Mouse (Mus musculus): ENCODE measurements at regions not wholly inside any gene's neighbourhood (a gene's known extent, or its start where the extent isn't known, plus 50 kb on each side); places are given as distances from the start of the nearest gene placed in this dataset.

- no peak for DNase-seq (ENCODE audit: low spot score)
Measured at GRCm38 (mm10) chr2:179238166-179238565, 204.1 kb upstream of the Cdh4 start.

GRCm38 (mm10) chr2:179260892-179261291 lies 181.3 kb upstream of the Cdh4 start:
- no peak for DNase-seq (ENCODE audit: low spot score)

- no peak for DNase-seq (ENCODE audit: low spot score)
Measured at GRCm38 (mm10) chr2:179263888-179264287, 178.3 kb upstream of the Cdh4 start.

GRCm38 (mm10) chr2:179265436-179265835 lies 176.8 kb upstream of the Cdh4 start:
- DNase-seq (ENCODE audit: low spot score), result no peak

- DNase-seq (ENCODE audit: low spot score), result no peak
Measured at GRCm38 (mm10) chr2:179277204-179277886, 164.9 kb upstream of the Cdh4 start.

GRCm38 (mm10) chr2:179277887-179278282 lies 164.3 kb upstream of the Cdh4 start:
- no peak for DNase-seq (ENCODE audit: low spot score)

- DNase-seq (ENCODE audit: low spot score), result no peak
Measured at GRCm38 (mm10) chr2:179282276-179282675, 160.0 kb upstream of the Cdh4 start.

- DNase-seq (ENCODE audit: low spot score), result no peak
Measured at GRCm38 (mm10) chr2:179290394-179290793, 151.8 kb upstream of the Cdh4 start.

- DNase-seq (ENCODE audit: low spot score), result no peak
Measured at GRCm38 (mm10) chr2:179291046-179291563, 151.1 kb upstream of the Cdh4 start.

- no peak for DNase-seq (ENCODE audit: low spot score)
Measured at GRCm38 (mm10) chr2:179291958-179292357, 150.3 kb upstream of the Cdh4 start.

GRCm38 (mm10) chr2:179292566-179292965 lies 149.7 kb upstream of the Cdh4 start:
- no peak for DNase-seq (ENCODE audit: low spot score)

- DNase-seq (ENCODE audit: low spot score), result no peak
Measured at GRCm38 (mm10) chr2:179293114-179293513, 149.1 kb upstream of the Cdh4 start.

GRCm38 (mm10) chr2:179297057-179297456 lies 145.2 kb upstream of the Cdh4 start:
- no peak for DNase-seq (ENCODE audit: low spot score)

GRCm38 (mm10) chr2:179303765-179304164 lies 138.5 kb upstream of the Cdh4 start:
- DNase-seq (ENCODE audit: low spot score), result no peak

- DNase-seq (ENCODE audit: low spot score), result no peak
Measured at GRCm38 (mm10) chr2:179307286-179307931, 134.8 kb upstream of the Cdh4 start.

- DNase-seq (ENCODE audit: low spot score), result no peak
Measured at GRCm38 (mm10) chr2:179307932-179308303, 134.3 kb upstream of the Cdh4 start.

GRCm38 (mm10) chr2:179318046-179318445 lies 124.2 kb upstream of the Cdh4 start:
- DNase-seq (ENCODE audit: low spot score), result no peak

GRCm38 (mm10) chr2:179325242-179325641 lies 117.0 kb upstream of the Cdh4 start:
- no peak for DNase-seq (ENCODE audit: low spot score)

GRCm38 (mm10) chr2:179332872-179333489 lies 109.2 kb upstream of the Cdh4 start:
- DNase-seq (ENCODE audit: low spot score), result no peak

- DNase-seq (ENCODE audit: low spot score), result no peak
Measured at GRCm38 (mm10) chr2:179333587-179333986, 108.6 kb upstream of the Cdh4 start.

- no peak for DNase-seq (ENCODE audit: low spot score)
Measured at GRCm38 (mm10) chr2:179336235-179336634, 106.0 kb upstream of the Cdh4 start.

- no peak for DNase-seq (ENCODE audit: low spot score)
Measured at GRCm38 (mm10) chr2:179352676-179353075, 89.6 kb upstream of the Cdh4 start.

GRCm38 (mm10) chr2:179354866-179355265 lies 87.4 kb upstream of the Cdh4 start:
- no peak for DNase-seq (ENCODE audit: low spot score)

All from c-Kit-positive CD71-positive TER-119-positive erythroid progenitor cells, embryonic 14.5 days (primary cell).